Mouse (Mus musculus) heart, postnatal 25 days (tissue): ENCODE measurements around the gene Ctdspl. TPM values are rescaled to one million over a fixed set of nuclear protein-coding genes. Genes with fewer than 3 reads are reported as not detected.

ENCODE experiments used
- DNase-seq: peaks from one replicate; pipeline ENCODE4 v3.0.0; 2022; ENCODE audit warnings: low spot score
- intact Hi-C: fragments of 180-260 bp; cut with DNase I; formaldehyde crosslinking; loops from one replicate; pipeline ENCODE4 v1.15.1; 2025
- total RNA-seq, 2 experiments: library from RNA; stranded (reverse); gene quantifications; 2 replicates each; pipeline ENCODE4 v1.2.3; 2021

The Ctdspl gene
- total RNA-seq, 2 experiments from 2014 or later = 10.1 to 12.7 TPM

DNA sequence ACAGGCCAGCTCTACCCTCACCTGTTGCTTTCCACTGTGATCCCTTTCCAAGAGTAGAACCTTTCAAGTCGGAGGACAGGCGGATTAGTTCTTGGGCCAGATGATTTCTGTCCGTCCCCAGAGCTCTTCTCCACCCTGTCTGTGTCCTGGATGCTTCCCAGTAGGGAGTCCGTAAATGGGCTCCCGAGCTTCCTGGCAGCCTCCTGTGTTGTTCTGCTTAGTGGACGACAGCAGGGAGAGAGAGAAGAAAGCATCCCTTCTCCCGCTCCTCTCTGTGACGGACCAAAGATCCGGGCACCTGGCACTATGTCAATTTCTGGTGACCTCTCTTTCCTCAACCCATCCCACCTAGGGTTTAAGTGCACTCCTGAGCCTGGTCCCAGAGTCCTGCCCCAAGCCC is 49.5 kb downstream of the Ctdspl start:
- DNase-seq = no peak
- intact Hi-C loops = loop anchor here (5.0 to 10.0 kb wide), 2 partner anchors 48 to 59 kb away; partner anchors contain the start of gene Ctdspl

DNA sequence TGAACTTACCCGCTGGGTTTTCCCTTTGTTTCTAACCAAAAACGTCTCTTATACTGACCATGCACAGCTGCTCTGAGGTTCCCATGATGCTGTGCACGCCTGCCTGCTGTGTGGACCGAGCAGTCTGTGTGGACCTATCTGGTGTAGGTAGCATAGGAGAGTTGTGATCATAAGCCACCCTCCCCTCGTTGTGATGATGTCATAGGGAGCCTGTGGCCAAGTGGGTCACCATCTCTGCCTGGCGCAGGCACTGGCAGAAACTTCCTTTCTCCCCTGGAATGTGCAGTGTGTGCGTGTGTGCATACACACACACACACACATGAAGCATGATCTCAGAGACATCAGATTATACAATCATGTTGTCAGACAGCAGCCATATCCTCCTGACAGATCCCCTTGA is 50.3 kb downstream of the Ctdspl start:
- intact Hi-C loops = loop anchor here (5.0 to 10.0 kb wide), 2 partner anchors 49 to 58 kb away; partner anchors contain the start of gene Ctdspl
- DNase-seq = no peak

- no peak for DNase-seq
- intact Hi-C loops = loop anchor here (5.0 to 10.0 kb wide), 2 partner anchors 50 to 57 kb away; partner anchors contain the start of gene Ctdspl
Observed at GRCm38 (mm10) chr9:118977425-118977824, 51.2 kb downstream of the Ctdspl start.

- DNase-seq = peak; percentile 49
- intact Hi-C loops = no loop called here
Observed at GRCm38 (mm10) chr9:118980411-118980823, 54.2 kb downstream of the Ctdspl start.

- intact Hi-C loops = no loop called here
- no peak for DNase-seq
Observed at GRCm38 (mm10) chr9:118984650-118985432, 58.6 kb downstream of the Ctdspl start.

DNA sequence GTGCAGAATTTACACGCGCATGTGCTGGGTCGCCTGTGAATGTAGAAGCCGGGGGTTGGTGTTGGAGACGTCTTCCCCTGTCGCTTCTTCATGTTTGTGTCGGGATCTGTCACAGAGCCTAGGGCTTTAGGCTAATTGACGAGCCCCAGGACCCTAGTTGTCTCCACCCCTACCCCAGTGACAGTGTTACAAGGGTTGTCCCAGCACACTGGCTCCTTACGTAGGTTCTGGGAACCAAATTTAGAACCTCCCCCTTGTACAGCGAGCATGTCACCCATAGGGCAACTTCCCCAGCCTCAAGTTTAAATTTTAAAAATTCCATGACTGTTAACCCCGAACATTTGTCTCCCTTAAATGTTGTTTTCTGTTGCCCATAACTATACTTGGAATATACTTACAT is 60.0 kb downstream of the Ctdspl start:
- intact Hi-C loops = no loop called here
- no peak for DNase-seq

GRCm38 (mm10) chr9:118988787-118989580 is 62.7 kb downstream of the Ctdspl start:
- intact Hi-C loops = no loop called here
- no peak for DNase-seq

GRCm38 (mm10) chr9:118990490-118990889 is 64.2 kb downstream of the Ctdspl start:
- intact Hi-C loops = no loop called here
- no peak for DNase-seq

GRCm38 (mm10) chr9:118991750-118992585 is 65.7 kb downstream of the Ctdspl start:
- no peak for DNase-seq
- intact Hi-C loops = no loop called here

- DNase-seq = no peak
- intact Hi-C loops = no loop called here
Observed at GRCm38 (mm10) chr9:118992586-118992955, 66.3 kb downstream of the Ctdspl start.

- intact Hi-C loops = no loop called here
- DNase-seq = no peak
Observed at GRCm38 (mm10) chr9:118994524-118995227, 68.4 kb downstream of the Ctdspl start.

DNA sequence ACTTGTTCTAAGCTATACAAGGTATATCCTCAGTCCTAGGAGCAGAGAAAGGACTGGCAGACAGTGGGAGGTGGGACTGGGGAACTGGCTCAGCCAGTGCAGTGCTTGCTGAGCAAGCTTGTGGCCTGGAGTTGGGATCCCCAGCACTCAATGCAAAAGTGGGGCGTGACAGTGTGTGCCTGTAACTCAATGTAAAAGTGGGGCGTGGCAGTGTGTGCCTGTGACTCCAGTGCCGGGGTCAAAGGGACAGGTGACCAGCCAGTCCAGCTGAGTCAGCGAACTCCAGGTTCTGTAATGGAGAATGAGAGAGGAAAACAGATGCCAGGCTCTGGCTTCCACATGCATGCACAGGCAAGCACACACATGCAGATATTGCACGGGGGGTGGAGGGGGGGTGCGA is 69.3 kb downstream of the Ctdspl start:
- no peak for DNase-seq
- intact Hi-C loops = no loop called here

- DNase-seq = no peak
- intact Hi-C loops = no loop called here
Observed at GRCm38 (mm10) chr9:118997241-118997640, 71.0 kb downstream of the Ctdspl start.

DNA sequence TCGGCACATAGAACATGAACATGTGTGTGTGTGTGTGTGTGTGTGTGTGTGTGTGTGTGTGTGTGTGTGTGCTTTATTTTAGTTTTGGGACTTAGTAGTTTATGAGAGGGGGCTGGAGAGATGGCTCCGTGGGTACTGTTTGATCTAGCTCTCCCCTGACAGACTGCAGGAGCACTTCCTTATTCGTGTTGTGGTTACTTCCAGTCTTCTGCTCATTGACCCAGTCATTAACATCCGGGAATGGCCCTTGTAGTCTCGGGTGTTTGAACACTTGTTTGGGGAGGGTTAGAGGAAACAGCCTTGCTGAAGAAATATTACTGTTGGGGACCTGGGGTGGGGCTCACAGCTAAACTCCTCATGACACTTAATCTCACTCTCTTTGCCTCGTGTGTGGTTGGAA is 73.9 kb downstream of the Ctdspl start:
- DNase-seq = no peak
- intact Hi-C loops = no loop called here

DNA sequence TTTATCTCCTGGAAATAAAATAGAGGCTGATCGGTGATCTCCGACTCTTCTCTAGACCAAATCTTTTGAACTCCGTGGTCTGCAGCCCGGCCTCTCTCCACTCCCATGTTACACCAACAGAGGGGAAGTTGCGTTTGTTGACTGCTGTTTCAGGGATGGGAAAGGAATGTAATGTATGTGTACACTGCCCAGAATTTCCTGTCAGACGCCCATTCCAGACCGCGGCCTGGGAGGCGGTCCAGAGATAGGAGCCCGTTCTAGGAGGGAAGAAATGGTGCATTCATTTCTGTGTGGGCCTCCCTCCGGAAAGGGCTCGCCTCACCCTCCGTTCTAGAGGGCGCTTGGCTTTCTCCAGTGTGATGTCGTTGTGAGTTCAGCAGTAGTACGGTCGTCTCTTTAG is 76.0 kb downstream of the Ctdspl start:
- intact Hi-C loops = no loop called here
- peak; percentile 32 for DNase-seq

DNA sequence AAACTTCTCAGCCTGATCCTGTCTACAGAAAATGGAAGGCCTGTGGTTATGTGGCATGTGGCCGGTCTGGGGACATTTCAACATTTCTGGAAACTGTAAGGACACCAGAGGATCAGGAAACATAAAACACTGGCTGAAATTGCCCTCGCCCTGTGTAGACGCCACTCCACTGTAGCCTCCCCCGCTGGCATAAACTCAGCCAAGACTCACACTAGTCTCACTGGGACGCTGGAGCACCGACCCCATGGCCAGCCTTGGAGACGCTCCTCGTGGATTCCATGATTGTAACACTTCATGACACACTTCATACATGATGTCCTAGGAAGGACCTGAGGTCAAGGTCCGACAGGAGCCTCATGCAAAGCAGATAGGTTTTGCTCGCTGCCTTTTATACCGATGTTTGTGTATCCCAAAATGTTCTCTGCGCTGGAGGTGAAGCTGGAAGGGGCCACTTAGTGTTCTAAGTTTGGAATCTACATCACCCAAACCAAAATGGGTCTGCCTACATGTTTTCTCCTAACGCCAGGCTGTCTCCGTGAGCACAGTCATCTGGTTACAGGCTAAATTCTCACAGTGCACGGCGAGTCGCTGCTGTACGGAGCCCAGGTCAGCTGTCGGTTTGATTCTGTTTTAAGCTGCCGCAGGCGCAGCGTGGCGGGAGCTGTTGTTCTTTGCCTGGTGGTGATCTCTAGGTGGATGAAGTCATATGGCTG is 77.9 kb downstream of the Ctdspl start:
- intact Hi-C loops = no loop called here
- DNase-seq = no peak

DNA sequence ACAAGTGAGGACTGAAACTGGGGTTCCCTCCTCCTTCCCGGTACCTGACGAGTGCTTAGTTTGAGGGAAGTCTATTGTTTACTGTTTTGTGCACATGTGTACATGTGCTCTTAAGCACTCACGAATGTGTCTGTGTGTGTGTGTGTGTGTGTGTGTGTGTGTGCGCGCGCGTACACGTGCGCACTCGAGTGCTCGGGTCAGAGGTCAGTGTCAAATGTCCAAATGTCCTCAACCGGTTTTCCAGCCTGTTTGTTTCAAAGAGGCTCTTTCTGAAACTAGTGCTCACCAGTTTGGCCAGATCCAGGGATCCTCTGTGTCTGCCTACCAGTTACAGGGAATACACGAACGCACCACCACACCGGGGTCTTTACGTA is 78.4 kb downstream of the Ctdspl start:
- DNase-seq = no peak
- intact Hi-C loops = no loop called here

DNA sequence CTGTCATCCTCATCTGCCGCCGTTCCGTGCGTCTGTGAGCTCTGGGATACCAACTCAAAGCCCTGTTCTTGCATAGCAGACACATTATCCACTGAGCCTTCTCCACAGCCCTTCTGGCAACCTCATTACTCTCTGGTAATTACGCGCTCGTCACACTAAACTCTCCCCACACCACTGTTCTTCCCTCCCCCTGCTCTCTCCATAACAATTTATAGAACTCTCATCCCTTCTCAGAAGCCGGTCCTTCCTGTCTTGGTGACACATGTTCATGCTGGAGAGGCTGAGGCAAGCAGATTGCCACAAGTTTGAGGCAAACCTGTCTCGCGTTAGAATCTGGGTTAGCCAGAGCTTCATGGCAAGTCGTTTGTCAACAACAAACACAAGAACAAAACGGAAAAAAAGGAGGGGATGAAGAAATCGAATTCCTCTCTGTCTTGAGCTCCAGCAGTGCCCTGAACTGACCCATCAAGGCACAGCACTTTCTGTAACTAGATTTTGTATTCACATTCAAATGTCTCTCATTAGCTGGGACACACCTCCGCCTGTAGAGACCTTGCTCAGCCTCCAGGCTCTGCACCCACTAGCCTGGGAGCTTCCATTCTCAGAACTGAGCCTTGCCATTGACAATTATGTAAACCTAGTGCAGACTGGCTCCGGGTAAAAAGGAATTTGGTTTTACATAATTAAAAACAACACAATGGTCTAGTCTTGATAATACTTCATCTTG is 79.2 kb downstream of the Ctdspl start:
- intact Hi-C loops = no loop called here
- DNase-seq = no peak
